Mouse (Mus musculus): ENCODE measurements around the gene Mlst8.

DNA sequence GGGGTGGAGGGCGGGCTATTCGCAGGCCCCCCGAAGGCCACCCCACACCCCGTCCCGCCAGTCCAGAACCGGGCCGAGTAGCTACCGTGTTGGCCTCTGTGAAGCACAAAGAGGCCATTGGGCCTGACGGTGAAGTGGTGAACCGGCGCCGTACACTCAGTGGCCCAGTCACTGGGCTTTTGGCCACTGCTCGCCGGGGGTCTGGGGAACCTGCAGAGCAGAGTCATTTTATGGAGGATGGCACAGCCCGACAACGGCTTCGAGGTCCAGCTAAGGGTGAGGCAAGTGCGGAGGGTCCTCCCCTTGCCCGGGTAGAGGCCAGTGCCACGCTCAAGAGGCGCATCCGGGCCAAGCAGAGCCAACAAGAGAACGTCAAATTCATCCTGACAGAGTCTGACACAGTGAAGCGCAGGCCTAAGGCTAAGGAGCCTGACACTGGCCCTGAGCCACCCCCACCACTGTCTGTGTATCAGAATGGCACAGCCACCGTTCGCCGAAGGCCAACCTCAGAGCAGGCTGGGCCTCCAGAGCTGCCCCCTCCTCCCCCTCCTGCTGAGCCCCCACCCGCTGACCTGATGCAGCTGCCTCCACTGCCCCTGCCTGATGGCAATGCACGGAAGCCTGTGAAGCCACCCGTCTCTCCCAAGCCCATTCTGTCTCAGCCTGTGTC, 26.5 kb upstream of the Mlst8 start:
- no peak for TF ChIP-seq POLR2A (IDR thresholded peaks at IDR 0.05; ENCODE audit: borderline replicate concordance, extremely low read depth, insufficient read depth, insufficient read length, poor library complexity, severe bottlenecking)
- TF ChIP-seq CTCF (IDR thresholded peaks at IDR 0.05; ENCODE audit: borderline replicate concordance, extremely low read depth, insufficient read depth, insufficient read length), result no peak

All from brain, embryonic 14.5 days (tissue).